Mouse (Mus musculus) frontal cortex, adult 2 months (tissue): ENCODE data around the gene Gif. TPM values are rescaled to one million over a fixed set of nuclear protein-coding genes. Genes with fewer than 3 reads are reported as not detected.

ENCODE experiments used
- DNase-seq, 2 experiments: peaks; one replicate each; pipeline ENCODE4 v3.0.0; 2022; ENCODE audit warnings: low spot score in 1 of 2; ENCODE audit errors: extremely low spot score in 1 of 2
- polyA plus RNA-seq: library from polyadenylated mRNA; depleted of rRNA; stranded (reverse); fragments of >200 nt; gene quantifications from 2 replicates; pipeline ENCODE4 v1.2.3, GENCODE M21; 2012; rRNA removed

Gif gene
- polyA plus RNA-seq, 1 experiment: not detected

GRCm38 (mm10) chr19:11793741-11794359 is 46.5 kb downstream of the Gif start:
- no peak for DNase-seq

GRCm38 (mm10) chr19:11794447-11794846 is 47.1 kb downstream of the Gif start:
- no peak for DNase-seq

- no peak for DNase-seq
Observed at GRCm38 (mm10) chr19:11800531-11801315, 53.4 kb downstream of the Gif start.

GRCm38 (mm10) chr19:11804423-11804822 is 57.1 kb downstream of the Gif start:
- no peak for DNase-seq

GRCm38 (mm10) chr19:11807251-11807650 is 59.9 kb downstream of the Gif start:
- no peak for DNase-seq

- DNase-seq: no peak
Observed at GRCm38 (mm10) chr19:11807822-11808221, 60.5 kb downstream of the Gif start.

- no peak for DNase-seq
Observed at GRCm38 (mm10) chr19:11808452-11808851, 61.1 kb downstream of the Gif start.

- DNase-seq: no peak
Observed at GRCm38 (mm10) chr19:11810003-11810758, 62.8 kb downstream of the Gif start.

- DNase-seq: no peak
Observed at GRCm38 (mm10) chr19:11810856-11811255, 63.5 kb downstream of the Gif start.

- DNase-seq: no peak
Observed at GRCm38 (mm10) chr19:11811688-11812365, 64.5 kb downstream of the Gif start.

Other genes starting within 250 kb of the Gif start
- 1.6 and 2.7 TPM in 2 replicates for gene Ms4a6b, start 231.0 kb upstream of the Gif start, polyA plus RNA-seq
- not detected in 2 replicates for gene Ms4a4d, start 210.8 kb upstream of the Gif start, polyA plus RNA-seq
- 1.2 and 2.0 TPM in 2 replicates for gene Ms4a6d, start 142.7 kb upstream of the Gif start, polyA plus RNA-seq
- not detected in 2 replicates for gene Ms4a2, start 123.8 kb upstream of the Gif start, polyA plus RNA-seq
- gene Ms4a3, start 106.7 kb upstream of the Gif start, polyA plus RNA-seq: not detected in 2 replicates
- not detected in 2 replicates for gene Oosp2, start 87.0 kb upstream of the Gif start, polyA plus RNA-seq
- gene Oosp1, start 56.4 kb upstream of the Gif start, polyA plus RNA-seq: not detected in 2 replicates
- not detected in 2 replicates for gene Oosp3, start 50.5 kb upstream of the Gif start, polyA plus RNA-seq
- gene Mrpl16, start 22.8 kb downstream of the Gif start, polyA plus RNA-seq: 36.4 and 41.1 TPM in 2 replicates
- gene Stx3, start 71.8 kb downstream of the Gif start, polyA plus RNA-seq: 39.5 and 44.2 TPM in 2 replicates
- 0.18 TPM in 1 of 2 replicates, not detected in the other for gene Olfr1417, start 91.7 kb downstream of the Gif start, polyA plus RNA-seq
- not detected in 2 replicates for gene Olfr1418, start 113.5 kb downstream of the Gif start, polyA plus RNA-seq
- gene Olfr1419, start 127.6 kb downstream of the Gif start, polyA plus RNA-seq: 0.18 and 0.19 TPM in 2 replicates
- gene Olfr1420, start 139.0 kb downstream of the Gif start, polyA plus RNA-seq: 0.15 TPM in 1 of 2 replicates, not detected in the other
- 21.0 and 21.2 TPM in 2 replicates for gene Patl1, start 164.8 kb downstream of the Gif start, polyA plus RNA-seq
- gene Osbp, start 218.4 kb downstream of the Gif start, polyA plus RNA-seq: 34.9 and 36.3 TPM in 2 replicates